Comparison of ENCODE assay signal across 18 mouse cellular contexts in the genomic region with DNA sequence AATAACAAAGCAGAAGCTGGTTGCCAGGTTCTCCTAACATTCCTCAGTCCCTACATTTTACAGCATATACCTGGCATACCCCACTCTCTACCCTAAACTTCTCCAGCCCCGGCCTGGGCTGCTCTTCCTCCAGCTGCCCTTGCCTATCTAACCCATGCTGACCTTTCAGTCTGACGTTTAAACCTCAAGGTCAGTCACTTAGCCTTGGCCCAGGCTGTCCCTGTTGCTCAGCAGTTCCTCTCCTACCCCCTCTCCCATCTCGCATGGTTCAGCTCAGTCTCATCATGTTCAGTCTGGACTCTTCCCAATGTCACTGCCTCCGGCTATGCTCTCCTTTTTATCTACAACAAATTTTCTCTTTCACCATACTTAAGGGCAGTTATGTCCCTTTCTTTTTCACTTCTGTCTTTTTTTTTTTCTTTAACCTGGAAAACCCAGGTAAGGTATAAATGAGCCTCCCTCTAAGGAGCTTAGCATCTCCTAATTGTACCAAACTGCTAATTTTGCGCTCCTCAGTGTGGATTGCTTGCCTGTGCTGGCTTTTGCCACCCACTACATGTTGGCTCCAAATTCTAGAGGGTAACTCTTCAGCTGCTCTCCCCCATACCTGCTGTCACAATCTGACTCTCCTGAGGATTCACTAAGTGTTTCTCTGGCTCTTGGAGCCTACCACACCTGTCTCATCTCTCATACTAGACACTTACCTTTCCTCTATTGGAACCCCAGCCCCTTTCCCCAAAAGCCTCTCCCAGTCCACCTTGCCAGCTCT. TPM values are rescaled to one million over a fixed set of nuclear protein-coding genes. Genes with fewer than 3 reads are reported as not detected.
A peak's percentile ranks its signal among the peaks of the same experiment; 100 is the strongest.
DNase-seq lines count a peak whose midpoint lies in the region; TF ChIP-seq lines count a peak whose summit lies in the region.
"Had no signal": no experiment of that assay in that cellular context is flagged by ENCODE, and none has a peak within 500 bp of the region (broad histone marks: within the 10 kb centered on the region; RNA-seq: fewer than 3 reads in every experiment).

No protein-coding gene starts in this region.

- H3K4me1 ChIP-seq in cerebellum, adult 2 months (ENCODE audit: control insufficient read depth, insufficient read depth, low read length): peaks cover 4% of the 10 kb centered on the region
- H3K4me1 ChIP-seq: embryonic facial prominence, embryonic 10.5 days; embryonic facial prominence, embryonic 12.5 days; forebrain, embryonic 13.5 days; forebrain, embryonic 15.5 days had no signal

- H3K27ac ChIP-seq in cerebellum, adult 2 months (ENCODE audit: insufficient read depth, low read length): 0 out of 2 replicates have a peak overlapping the region, but pooled peaks have one; percentile 41
- H3K27ac ChIP-seq: embryonic facial prominence, embryonic 10.5 days; embryonic facial prominence, embryonic 12.5 days; forebrain, embryonic 13.5 days; forebrain, embryonic 15.5 days had no signal

- TF ChIP-seq CTCF in cerebellum, adult 2 months (IDR thresholded peaks at IDR 0.05; ENCODE audit: borderline replicate concordance, insufficient read depth, low read depth, low read length): no peak

- DNase-seq in adrenal gland, adult 2 months: peak; percentile 46
- DNase-seq in adrenal gland, adult 8-10 months: no peak
- DNase-seq in cerebellum, adult 2 months: no peak
- no peak for DNase-seq in cerebellum, adult 8-10 months
- DNase-seq in heart, adult 11 months: peak; percentile 54
- DNase-seq in heart, postnatal 4 days: no peak
- no peak for DNase-seq in retina, postnatal 1 day
- DNase-seq: adrenal gland, postnatal 10 days; adrenal gland, postnatal 25 days; cerebellum, adult 11 months; cerebellum, adult 18-20 months; cerebellum, adult 9-11 months; cerebellum, postnatal 14 days; forebrain, postnatal 0 days had no signal

- WGBS in cerebellum, adult 2 months: 38% methylated on average over 5 of the region's 5 CpGs

- no peak overlapping the region for H3K4me3 ChIP-seq in cerebellum, adult 2 months (replicated peaks; ENCODE audit: insufficient read depth, low read depth, low read length)
- H3K4me3 ChIP-seq: embryonic facial prominence, embryonic 10.5 days; embryonic facial prominence, embryonic 12.5 days; forebrain, embryonic 13.5 days; forebrain, embryonic 15.5 days had no signal

- no peak for TF ChIP-seq POLR2A in cerebellum, adult 2 months (IDR thresholded peaks at IDR 0.05; ENCODE audit: borderline replicate concordance, insufficient read depth, low read length)

- H3K27me3 ChIP-seq in cerebellum, adult 2 months (ENCODE audit: control insufficient read depth, insufficient read depth, low read length): no peaks in the 10 kb centered on the region
- H3K27me3 ChIP-seq: embryonic facial prominence, embryonic 12.5 days; forebrain, embryonic 13.5 days; forebrain, embryonic 15.5 days had no signal

RNA-seq across cellular contexts. Expression of a gene that starts 10.0 kb away (rescaled TPM):
- total RNA-seq in adrenal gland, adult 2 months (2021): 10 to 100 TPM; 23.6 to 36.2 TPM
- 36.6 and 45.0 TPM in 2 replicates for polyA plus RNA-seq in adrenal gland, adult 2 months (2012; rRNA removed)
- 10 to 100 TPM; 35.3 to 45.1 (median 41.8) TPM for total RNA-seq in adrenal gland, adult 8-10 months (2022)
- polyA plus RNA-seq in cerebellum, adult 2 months (2012; rRNA removed): 119 and 126 TPM in 2 replicates
- total RNA-seq in heart, postnatal 4 days (2021): 10 to 100 TPM; 17.5 to 26.2 TPM

Comparison
In these comparisons a context has a peak if more than half of its experiments do, and no peak if none do; other contexts are left out.
1. DNase-seq: peak in adrenal gland, adult 2 months (single experiment) and heart, adult 11 months (single experiment); none in adrenal gland, adult 8-10 months (single experiment), cerebellum, adult 2 months (0 of 2), cerebellum, adult 8-10 months (single experiment), heart, postnatal 4 days (single experiment) and retina, postnatal 1 day (single experiment).